Mouse (Mus musculus): ENCODE results near the gene Phyhd1. TPM values are rescaled to one million over a fixed set of nuclear protein-coding genes. Genes with fewer than 3 reads are reported as not detected.
A peak's percentile ranks its signal among the peaks of the same experiment; 100 is the strongest.

Gene Phyhd1
- polyA plus RNA-seq, 1 experiment from 2014 or later, result 5.7 TPM

- H3K27me3 ChIP-seq (replicated peaks), result no peaks in the 10 kb centered on the region
- 15% methylated on average over 4 of the region's 4 CpGs for WGBS
- H3K9me3 ChIP-seq (replicated peaks), result no peaks in the 10 kb centered on the region
- peak overlapping the region; percentile 37 for H3K4me2 ChIP-seq
- peaks cover 55% of the 10 kb centered on the region for H3K4me1 ChIP-seq (replicated peaks)
- peak overlapping the region; percentile 7; the same call in 1 of the 2 replicates for H3K4me3 ChIP-seq
- peak; percentile 35; the same call in 1 of the 2 replicates for ATAC-seq (ENCODE audit: insufficient number of reproducible peaks, low FRiP score)
- peaks cover 30% of the 10 kb centered on the region for H3K36me3 ChIP-seq
- peak overlapping the region; percentile 96 for H3K27ac ChIP-seq (ENCODE audit: poor library complexity, severe bottlenecking)
- H3K9ac ChIP-seq, result peak overlapping the region; percentile 49
Measured at GRCm38 (mm10) chr2:30266392-30266941, 464 bp downstream of the Phyhd1 start.

- H3K4me1 ChIP-seq (replicated peaks), result peaks cover 50% of the 10 kb centered on the region
- WGBS, result 91% methylated on average over 2 of the region's 2 CpGs
- no peak overlapping the region; the same call in 1 of the 2 replicates for H3K9ac ChIP-seq
- no peak overlapping the region for H3K4me3 ChIP-seq
- ATAC-seq (ENCODE audit: insufficient number of reproducible peaks, low FRiP score), result no peak
- no peak overlapping the region for H3K4me2 ChIP-seq
- H3K27ac ChIP-seq (ENCODE audit: poor library complexity, severe bottlenecking), result peak overlapping the region; percentile 96; the same call in 1 of the 2 replicates
- peaks cover 23% of the 10 kb centered on the region for H3K36me3 ChIP-seq
- no peaks in the 10 kb centered on the region for H3K27me3 ChIP-seq (replicated peaks)
- H3K9me3 ChIP-seq (replicated peaks), result no peaks in the 10 kb centered on the region
Measured at GRCm38 (mm10) chr2:30267466-30267865, 1.5 kb downstream of the Phyhd1 start.

GRCm38 (mm10) chr2:30268371-30268770, 2.4 kb downstream of the Phyhd1 start:
- no peak overlapping the region for H3K27ac ChIP-seq (ENCODE audit: poor library complexity, severe bottlenecking)

GRCm38 (mm10) chr2:30269241-30269990, 3.4 kb downstream of the Phyhd1 start:
- H3K9me3 ChIP-seq (replicated peaks), result no peaks in the 10 kb centered on the region
- ATAC-seq (ENCODE audit: insufficient number of reproducible peaks, low FRiP score), result no peak
- peak overlapping the region; percentile 79 for H3K27ac ChIP-seq (ENCODE audit: poor library complexity, severe bottlenecking)
- no peak overlapping the region for H3K4me3 ChIP-seq
- H3K4me1 ChIP-seq (replicated peaks), result peaks cover 36% of the 10 kb centered on the region
- H3K9ac ChIP-seq, result 0 out of 2 replicates have a peak overlapping the region, but pooled peaks have one; percentile 27
- H3K4me2 ChIP-seq, result no peak overlapping the region
- WGBS, result 81% methylated on average over 17 of the region's 17 CpGs
- peaks cover 7% of the 10 kb centered on the region for H3K36me3 ChIP-seq
- no peaks in the 10 kb centered on the region for H3K27me3 ChIP-seq (replicated peaks)

More at GRCm38 (mm10) chr2:30268371-30268770, 2.4 kb downstream of the Phyhd1 start:
- Histone ChIP-seq H3K4me2 (no peak overlapping the region), H3K27me3 (replicated peaks) (no peaks in the 10 kb centered on the region), H3K4me3 (no peak overlapping the region), H3K4me1 (replicated peaks) (peaks cover 46% of the 10 kb centered on the region), H3K9me3 (replicated peaks) (no peaks in the 10 kb centered on the region), H3K36me3 (peaks cover 18% of the 10 kb centered on the region), H3K9ac (no peak overlapping the region)
- ATAC-seq (ENCODE audit: insufficient number of reproducible peaks, low FRiP score), result no peak
- WGBS, result 37% methylated on average over 4 of the region's 4 CpGs

GRCm38 (mm10) chr2:30270134-30270533, 4.1 kb downstream of the Phyhd1 start:
- H3K27ac ChIP-seq (ENCODE audit: poor library complexity, severe bottlenecking), result peak overlapping the region; percentile 79; the same call in 1 of the 2 replicates
- H3K4me3 ChIP-seq, result no peak overlapping the region
- H3K4me1 ChIP-seq (replicated peaks), result peaks cover 29% of the 10 kb centered on the region
- H3K4me2 ChIP-seq, result no peak overlapping the region
- H3K27me3 ChIP-seq (replicated peaks), result no peaks in the 10 kb centered on the region
- peak; percentile 77 for ATAC-seq (ENCODE audit: insufficient number of reproducible peaks, low FRiP score)
- H3K9me3 ChIP-seq (replicated peaks), result no peaks in the 10 kb centered on the region
- H3K36me3 ChIP-seq, result peaks cover 3% of the 10 kb centered on the region; the same call in 1 of the 2 replicates
- WGBS, result 31% methylated on average over 1 of the region's 1 CpGs
- no peak overlapping the region for H3K9ac ChIP-seq

- H3K4me1 ChIP-seq (replicated peaks), result peaks cover 13% of the 10 kb centered on the region
- 89% methylated on average over 11 of the region's 11 CpGs for WGBS
- no peak within 1 kb of the TSS for H3K27ac ChIP-seq (ENCODE audit: poor library complexity, severe bottlenecking)
- ATAC-seq (ENCODE audit: insufficient number of reproducible peaks, low FRiP score), result no peak
- no peaks in the 10 kb centered on the region for H3K27me3 ChIP-seq (replicated peaks)
- H3K4me3 ChIP-seq, result no peak within 1 kb of the TSS
- H3K9me3 ChIP-seq (replicated peaks), result no peaks in the 10 kb centered on the region
- H3K36me3 ChIP-seq, result peaks cover 22% of the 10 kb centered on the region
- no peak within 1 kb of the TSS for H3K9ac ChIP-seq
- no peak within 1 kb of the TSS for H3K4me2 ChIP-seq
Measured at GRCm38 (mm10) chr2:30280743-30281142, 14.7 kb downstream of the Phyhd1 start, which contains the start of gene Gm28038. TSS of gene Gm28038 (plus strand) at chr2:30281043.

GRCm38 (mm10) chr2:30281651-30282050, 15.6 kb downstream of the Phyhd1 start:
- H3K4me2 ChIP-seq, result no peak overlapping the region
- H3K27ac ChIP-seq (ENCODE audit: poor library complexity, severe bottlenecking), result no peak overlapping the region
- peaks cover 22% of the 10 kb centered on the region for H3K36me3 ChIP-seq
- H3K4me3 ChIP-seq, result no peak overlapping the region
- peaks cover 13% of the 10 kb centered on the region for H3K4me1 ChIP-seq (replicated peaks)
- 60% methylated on average over 3 of the region's 3 CpGs for WGBS
- no peak for ATAC-seq (ENCODE audit: insufficient number of reproducible peaks, low FRiP score)
- no peak overlapping the region for H3K9ac ChIP-seq
- H3K27me3 ChIP-seq (replicated peaks), result no peaks in the 10 kb centered on the region
- H3K9me3 ChIP-seq (replicated peaks), result no peaks in the 10 kb centered on the region

- 83% methylated on average over 2 of the region's 2 CpGs for WGBS
- Histone ChIP-seq H3K27me3 (replicated peaks) (no peaks in the 10 kb centered on the region), H3K4me1 (replicated peaks) (peaks cover 23% of the 10 kb centered on the region), H3K9ac (no peak overlapping the region), H3K4me3 (no peak overlapping the region), H3K9me3 (replicated peaks) (no peaks in the 10 kb centered on the region), H3K4me2 (no peak overlapping the region), H3K27ac (ENCODE audit: poor library complexity, severe bottlenecking) (no peak overlapping the region), H3K36me3 (peaks cover 18% of the 10 kb centered on the region)
- ATAC-seq (ENCODE audit: insufficient number of reproducible peaks, low FRiP score), result no peak
Measured at GRCm38 (mm10) chr2:30283193-30283592, 17.2 kb downstream of the Phyhd1 start.

GRCm38 (mm10) chr2:30285004-30285403, 19.0 kb downstream of the Phyhd1 start:
- 88% methylated on average over 5 of the region's 5 CpGs for WGBS
- H3K9me3 ChIP-seq (replicated peaks), result 0 out of 2 replicates have a peak, but pooled peaks cover 3% of the 10 kb centered on the region
- peaks cover 27% of the 10 kb centered on the region for H3K36me3 ChIP-seq
- H3K4me2 ChIP-seq, result peak overlapping the region; percentile 98
- peak overlapping the region; percentile 87; the same call in 1 of the 2 replicates for H3K9ac ChIP-seq
- no peak for ATAC-seq (ENCODE audit: insufficient number of reproducible peaks, low FRiP score)
- no peak overlapping the region for H3K27ac ChIP-seq (ENCODE audit: poor library complexity, severe bottlenecking)
- no peaks in the 10 kb centered on the region for H3K27me3 ChIP-seq (replicated peaks)
- peaks cover 23% of the 10 kb centered on the region for H3K4me1 ChIP-seq (replicated peaks)
- peak overlapping the region; percentile 73 for H3K4me3 ChIP-seq

- H3K27ac ChIP-seq (ENCODE audit: poor library complexity, severe bottlenecking), result peak overlapping the region; percentile 41
- no peaks in the 10 kb centered on the region for H3K27me3 ChIP-seq (replicated peaks)
- H3K4me3 ChIP-seq, result peak overlapping the region; percentile 73
- 0 out of 2 replicates have a peak, but pooled peaks cover 3% of the 10 kb centered on the region for H3K9me3 ChIP-seq (replicated peaks)
- peak; percentile 27 for ATAC-seq (ENCODE audit: insufficient number of reproducible peaks, low FRiP score)
- WGBS, result 13% methylated on average over 38 of the region's 38 CpGs
- peaks cover 23% of the 10 kb centered on the region for H3K4me1 ChIP-seq (replicated peaks)
- H3K4me2 ChIP-seq, result peak overlapping the region; percentile 98
- peaks cover 26% of the 10 kb centered on the region for H3K36me3 ChIP-seq
- H3K9ac ChIP-seq, result peak overlapping the region; percentile 87
Measured at GRCm38 (mm10) chr2:30285416-30286181, 19.6 kb downstream of the Phyhd1 start.
